Mouse (Mus musculus) hindbrain, postnatal 0 days (tissue): ENCODE data around the gene Slc36a1. TPM values are rescaled to one million over a fixed set of nuclear protein-coding genes. Genes with fewer than 3 reads are reported as not detected.

Source experiments
- ATAC-seq: fragments of 200-750 bp; cut with Nextera tagmentation; 2 replicates; pipeline ENCODE4 v1.8.0; 2017; ENCODE audit warnings: mild to moderate bottlenecking, moderate TSS enrichment, moderate library complexity
- DNase-seq: peaks from one replicate; pipeline ENCODE4 v3.0.0-alpha.2; 2015; ENCODE audit warnings: low spot score
- H3K27ac ChIP-seq: fragments of 300-500 bp; sonication (generic); 2 replicates; pipeline ENCODE4 v1.5.1; 2014; ENCODE audit warnings: mild to moderate bottlenecking
- H3K27me3 ChIP-seq: fragments of 300-500 bp; sonication (generic); 2 replicates; pipeline ENCODE4 v1.6.1; 2014; ENCODE audit warnings: low read length, mixed read lengths; ENCODE audit not compliant: insufficient read depth
- H3K36me3 ChIP-seq: fragments of 300-500 bp; sonication (generic); 2 replicates; pipeline ENCODE4 v1.6.1; 2014; ENCODE audit warnings: low read length, mixed read lengths; ENCODE audit not compliant: insufficient read depth
- H3K4me1 ChIP-seq: fragments of 300-500 bp; sonication (generic); 2 replicates; pipeline ENCODE4 v1.6.1; 2014; ENCODE audit warnings: antibody characterized with exemption, low read length, mixed read lengths; ENCODE audit not compliant: insufficient read depth
- H3K4me2 ChIP-seq: fragments of 300-500 bp; sonication (generic); 2 replicates; pipeline ENCODE4 v1.6.1; 2014; ENCODE audit warnings: low read depth, mild to moderate bottlenecking, low read length, moderate library complexity, mixed read lengths
- H3K4me3 ChIP-seq: fragments of 300-500 bp; sonication (generic); 2 replicates; pipeline ENCODE4 v1.5.1; 2014; ENCODE audit warnings: low read length
- H3K9ac ChIP-seq: fragments of 300-500 bp; sonication (generic); replicated peaks from 2 replicates; pipeline ENCODE4 v1.6.1; 2014; ENCODE audit warnings: mild to moderate bottlenecking, low read length, moderate library complexity, mixed read lengths
- H3K9me3 ChIP-seq: fragments of 300-500 bp; sonication (generic); 2 replicates; pipeline ENCODE4 v1.6.1; 2016; ENCODE audit warnings: low read length, mixed read lengths
- CTCF ChIP-seq: IDR thresholded peaks from 2 replicates; pipeline ENCODE4 v1.5.1; 2016; ENCODE audit warnings: antibody characterized with exemption, control low read depth, low read depth
- WGBS: fragments of 180-500 bp; shearing (Covaris S2); extraction: QIAGEN DNeasy Blood & Tissue Kit; methylation state at CpG from one replicate; pipeline ENCODE4 v1.1.7; 2014; 5-methylcytosine and 5-hydroxymethylcytosine counted together
- polyA plus RNA-seq: library from polyadenylated mRNA; unstranded; fragments of >200 nt; fragmentation: Nextera tagmentation; extraction: Ambion mirVana; gene quantifications from 2 replicates; pipeline ENCODE4 v1.2.1, GENCODE M21; 2015
- total RNA-seq: library from RNA; depleted of rRNA; stranded (reverse); fragments of >200 nt; gene quantifications from 2 replicates; pipeline ENCODE4 v1.2.3, GENCODE M21; 2014

Slc36a1 gene
- total and polyA plus RNA-seq, 2 experiments from 2014 or later = 3.8 to 37.3 TPM

- no peak overlapping the region for H3K27ac ChIP-seq
- no peak for TF ChIP-seq CTCF
- no peak overlapping the region for H3K4me3 ChIP-seq
- ATAC-seq = no peak
- 72% methylated on average over 4 of the region's 4 CpGs for WGBS
- peaks cover 24% of the 10 kb centered on the region; the same call in 1 of the 2 replicates for H3K36me3 ChIP-seq
- no peaks in the 10 kb centered on the region for H3K9me3 ChIP-seq
- no peaks in the 10 kb centered on the region for H3K27me3 ChIP-seq
- no peak overlapping the region for H3K9ac ChIP-seq
- DNase-seq = no peak
- no peak overlapping the region for H3K4me2 ChIP-seq
- no peaks in the 10 kb centered on the region for H3K4me1 ChIP-seq
These were observed 11.9 kb downstream of the Slc36a1 start for GRCm38 (mm10) chr11:55216061-55216460.

GRCm38 (mm10) chr11:55216830-55217229, 12.7 kb downstream of the Slc36a1 start:
- Histone ChIP-seq H3K4me1 (no peaks in the 10 kb centered on the region), H3K27me3 (no peaks in the 10 kb centered on the region), H3K27ac (no peak overlapping the region), H3K9me3 (no peaks in the 10 kb centered on the region), H3K9ac (no peak overlapping the region), H3K36me3 (peaks cover 31% of the 10 kb centered on the region; the same call in 1 of the 2 replicates), H3K4me2 (no peak overlapping the region), H3K4me3 (no peak overlapping the region)
- WGBS = 69% methylated on average over 13 of the region's 13 CpGs
- DNase-seq (no peak), ATAC-seq (no peak)
- TF ChIP-seq CTCF = no peak

DNA sequence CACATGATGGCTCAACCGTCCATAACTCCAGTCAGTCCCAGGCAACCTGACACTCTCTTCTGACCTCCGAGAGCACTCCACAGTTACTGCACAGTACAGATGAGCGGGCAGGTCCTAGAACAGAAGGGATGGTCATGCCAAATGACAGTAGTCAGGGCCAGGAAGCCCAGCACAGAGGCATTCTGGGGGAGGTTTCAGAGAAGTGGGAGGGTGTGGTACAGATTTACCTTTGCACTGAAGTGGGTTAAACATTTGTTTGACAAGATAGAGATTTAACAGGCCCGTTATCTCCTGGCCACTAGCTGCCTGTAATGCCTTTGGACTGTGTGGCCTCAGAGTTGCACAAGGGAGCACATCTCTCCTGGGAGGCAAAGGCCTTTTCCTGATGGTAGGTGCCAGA, 13.3 kb downstream of the Slc36a1 start:
- Histone ChIP-seq H3K36me3 (peaks cover 34% of the 10 kb centered on the region; the same call in 1 of the 2 replicates), H3K9ac (no peak overlapping the region), H3K4me3 (no peak overlapping the region), H3K4me1 (no peaks in the 10 kb centered on the region), H3K9me3 (no peaks in the 10 kb centered on the region), H3K27ac (no peak overlapping the region), H3K4me2 (no peak overlapping the region), H3K27me3 (no peaks in the 10 kb centered on the region)
- no peak for DNase-seq
- 88% methylated on average over 4 of the region's 4 CpGs for WGBS
- no peak for ATAC-seq
- no peak for TF ChIP-seq CTCF

GRCm38 (mm10) chr11:55217880-55218279, 13.7 kb downstream of the Slc36a1 start:
- Histone ChIP-seq H3K27me3 (no peaks in the 10 kb centered on the region), H3K4me1 (no peaks in the 10 kb centered on the region), H3K4me2 (no peak overlapping the region), H3K36me3 (peaks cover 39% of the 10 kb centered on the region; the same call in 1 of the 2 replicates), H3K4me3 (no peak overlapping the region), H3K9me3 (no peaks in the 10 kb centered on the region), H3K9ac (no peak overlapping the region), H3K27ac (no peak overlapping the region)
- TF ChIP-seq CTCF = no peak
- DNase-seq (no peak), ATAC-seq (no peak)
- 80% methylated on average over 7 of the region's 7 CpGs for WGBS

DNA sequence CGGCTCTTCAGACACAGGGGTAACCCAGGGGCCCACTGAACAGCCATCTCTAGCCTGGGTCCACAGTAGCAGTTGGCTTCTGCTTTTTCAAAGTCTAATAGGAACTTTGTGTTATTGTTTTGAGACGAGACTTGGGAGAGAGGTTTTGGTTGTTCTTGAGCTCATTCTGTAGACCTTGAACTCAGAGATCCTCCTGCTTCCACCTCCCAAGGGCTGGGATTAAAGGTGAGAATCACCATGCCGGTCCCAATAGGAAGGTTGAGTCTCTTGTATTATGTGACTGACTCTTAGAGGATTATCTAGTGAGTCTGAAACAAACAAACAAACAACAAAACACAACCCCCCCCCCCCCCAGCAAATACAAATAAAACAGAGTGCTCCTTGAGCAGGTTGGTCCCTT, 14.3 kb downstream of the Slc36a1 start:
- DNase-seq = no peak

GRCm38 (mm10) chr11:55221306-55221705, 17.2 kb downstream of the Slc36a1 start:
- WGBS = 95% methylated on average over 7 of the region's 7 CpGs
- no peak for ATAC-seq
- H3K9ac ChIP-seq = no peak overlapping the region
- no peaks in the 10 kb centered on the region for H3K4me1 ChIP-seq
- no peak overlapping the region for H3K4me2 ChIP-seq
- DNase-seq = no peak
- no peak for TF ChIP-seq CTCF
- no peaks in the 10 kb centered on the region for H3K27me3 ChIP-seq
- H3K36me3 ChIP-seq = peaks cover 63% of the 10 kb centered on the region; the same call in 1 of the 2 replicates
- no peaks in the 10 kb centered on the region for H3K9me3 ChIP-seq
- no peak overlapping the region for H3K4me3 ChIP-seq
- H3K27ac ChIP-seq = no peak overlapping the region

More for the DNA sequence above, 14.3 kb downstream of the Slc36a1 start:
- no peaks in the 10 kb centered on the region for H3K27me3 ChIP-seq
- ATAC-seq = no peak
- WGBS = 88% methylated on average over 3 of the region's 3 CpGs
- no peak for TF ChIP-seq CTCF
- H3K4me3 ChIP-seq = no peak overlapping the region
- no peak overlapping the region for H3K27ac ChIP-seq
- H3K9ac ChIP-seq = no peak overlapping the region
- H3K4me2 ChIP-seq = no peak overlapping the region
- H3K9me3 ChIP-seq = no peaks in the 10 kb centered on the region
- H3K4me1 ChIP-seq = no peaks in the 10 kb centered on the region
- peaks cover 40% of the 10 kb centered on the region; the same call in 1 of the 2 replicates for H3K36me3 ChIP-seq

DNA sequence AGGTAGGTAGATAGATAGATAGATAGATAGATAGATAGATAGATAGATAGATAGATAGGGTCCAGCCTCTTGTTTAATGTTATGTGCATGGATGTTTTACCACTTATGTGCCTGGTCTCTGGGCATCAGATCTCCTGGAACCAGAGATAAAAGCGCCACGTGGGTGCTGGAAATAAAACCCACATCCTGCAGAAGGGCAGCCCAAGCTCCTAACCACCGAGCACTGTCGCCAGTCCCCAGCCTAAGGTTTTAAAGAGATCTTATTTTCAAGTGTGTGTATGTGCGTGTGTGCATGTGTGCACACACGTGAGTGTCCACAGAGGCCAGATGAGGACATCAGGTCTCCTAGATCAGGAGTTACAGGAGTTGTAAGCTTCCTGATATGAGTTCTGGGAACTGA, 26.9 kb downstream of the Slc36a1 start:
- 97% methylated on average over 6 of the region's 6 CpGs for WGBS
- no peak for ATAC-seq
- no peaks in the 10 kb centered on the region for H3K27me3 ChIP-seq

More for the DNA sequence above, 26.9 kb downstream of the Slc36a1 start:
- Histone ChIP-seq H3K36me3 (peaks cover 15% of the 10 kb centered on the region; the same call in 1 of the 2 replicates), H3K9ac (no peak overlapping the region), H3K27ac (no peak overlapping the region), H3K4me3 (no peak overlapping the region), H3K4me2 (no peak overlapping the region), H3K4me1 (no peaks in the 10 kb centered on the region), H3K9me3 (no peaks in the 10 kb centered on the region)
- DNase-seq = no peak
- TF ChIP-seq CTCF = no peak
